In the genomic region with DNA sequence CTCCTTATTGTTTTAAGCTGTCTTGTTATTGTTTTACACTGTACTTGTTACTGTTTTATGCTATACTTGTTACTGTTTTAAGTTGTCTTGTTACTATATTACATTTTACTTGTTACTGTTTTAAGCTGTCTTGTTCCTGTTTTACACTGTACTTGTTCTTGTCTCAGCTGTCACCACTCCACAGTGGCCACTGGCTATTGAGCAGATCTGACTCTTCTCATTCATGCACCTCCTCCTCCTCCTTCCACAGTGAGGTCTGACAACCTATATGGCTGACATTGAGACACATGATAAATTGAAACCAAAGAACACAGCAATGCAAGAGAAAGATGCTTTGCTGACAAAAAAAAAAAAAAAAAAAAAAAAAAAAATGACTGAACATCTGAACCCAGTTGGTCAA, we compare ENCODE assay signal across 27 mouse cellular contexts.
"Had no signal": no experiment of that assay in that cellular context is flagged by ENCODE, and none has a peak within 500 bp of the region (broad histone marks: within the 10 kb centered on the region; RNA-seq: fewer than 3 reads in every experiment).

No protein-coding gene starts in this region.

- H3K9ac ChIP-seq: forebrain, postnatal 0 days; heart, embryonic 13.5 days; heart, embryonic 15.5 days; hindbrain, embryonic 12.5 days; hindbrain, embryonic 14.5 days; intestine, embryonic 15.5 days; limb, embryonic 12.5 days; liver, embryonic 13.5 days; liver, embryonic 15.5 days; liver, postnatal 0 days had no signal

- H3K27ac ChIP-seq: heart, adult 2 months; hindbrain, embryonic 10.5 days; hindbrain, embryonic 12.5 days; hindbrain, embryonic 14.5 days; intestine, embryonic 15.5 days; layer of hippocampus, adult 2 months; left cerebral cortex, adult 2 months; limb, embryonic 10.5 days; limb, embryonic 12.5 days; liver, embryonic 13.5 days; liver, embryonic 15.5 days had no signal

- H3K4me3 ChIP-seq: heart, adult 2 months; heart, embryonic 13.5 days; heart, embryonic 15.5 days; hindbrain, embryonic 10.5 days; hindbrain, embryonic 12.5 days; intestine, embryonic 15.5 days; layer of hippocampus, adult 2 months; left cerebral cortex, adult 2 months; limb, embryonic 10.5 days; limb, embryonic 12.5 days; liver, embryonic 13.5 days; liver, embryonic 15.5 days had no signal

- H3K36me3 ChIP-seq: hindbrain, embryonic 10.5 days; hindbrain, embryonic 12.5 days; intestine, embryonic 15.5 days; limb, embryonic 10.5 days; limb, embryonic 12.5 days; liver, embryonic 13.5 days had no signal

- H3K9me3 ChIP-seq: heart, embryonic 13.5 days; heart, embryonic 15.5 days; hindbrain, embryonic 10.5 days; hindbrain, embryonic 12.5 days; intestine, embryonic 15.5 days; limb, embryonic 10.5 days; limb, embryonic 12.5 days; liver, embryonic 13.5 days; liver, embryonic 15.5 days had no signal

- DNase-seq: forebrain, postnatal 0 days; gastrocnemius, postnatal 14 days; gastrocnemius, postnatal 36 days; heart, adult 2 months; kidney, adult 18-20 months; kidney, adult 8-10 months; kidney, postnatal 10 days; kidney, postnatal 25 days; kidney, postnatal 4 days; liver; liver, embryonic 13.5 days; liver, postnatal 0 days had no signal

- ATAC-seq: forebrain, postnatal 0 days; hindbrain, embryonic 16.5 days; inflammation-experienced regulatory T-cells, adult 6 months; intestine, embryonic 15.5 days; intestine, postnatal 0 days; liver, postnatal 0 days had no signal

- H3K27me3 ChIP-seq: heart, embryonic 13.5 days; heart, embryonic 15.5 days; hindbrain, embryonic 12.5 days; intestine, embryonic 15.5 days; limb, embryonic 12.5 days; liver, embryonic 13.5 days; liver, embryonic 15.5 days had no signal

- H3K4me2 ChIP-seq: heart, embryonic 13.5 days; heart, embryonic 15.5 days; hindbrain, embryonic 12.5 days; hindbrain, embryonic 14.5 days; intestine, embryonic 15.5 days; limb, embryonic 12.5 days; liver, embryonic 11.5 days; liver, embryonic 13.5 days; liver, embryonic 15.5 days had no signal

- H3K4me1 ChIP-seq: hindbrain, embryonic 10.5 days; hindbrain, embryonic 12.5 days; intestine, embryonic 15.5 days; limb, embryonic 10.5 days; limb, embryonic 12.5 days; liver, embryonic 13.5 days; liver, embryonic 15.5 days had no signal
